Mouse (Mus musculus) liver, embryonic 14.5 days (tissue): Measurements from ENCODE around the gene Adrb1.
"Not testable (repeated sequence)": the region's sequence is repeated elsewhere in the genome, so short reads cannot be mapped to it uniquely, and the experiment has no call there.

Experiments used
- CTCF ChIP-seq: IDR thresholded peaks from 2 replicates; pipeline ENCODE4 v1.5.1; 2016; ENCODE audit warnings: antibody characterized with exemption, low read depth, control low read depth
- EP300 ChIP-seq: IDR thresholded peaks from 2 replicates; pipeline ENCODE4 v1.6.1; 2016; ENCODE audit warnings: antibody characterized with exemption, low read depth

GRCm38 (mm10) chr19:56754456-56754855, 32.5 kb downstream of the Adrb1 start:
- not testable (repeated sequence) for TF ChIP-seq CTCF, EP300
